Mouse (Mus musculus) T-helper 1 cell (primary cell): Measurements from ENCODE around the gene Rin1.
"Not testable (repeated sequence)": the region's sequence is repeated elsewhere in the genome, so short reads cannot be mapped to it uniquely, and the experiment has no call there.

ENCODE experiments used
- in situ Hi-C: fragments of 300-600 bp; cut with MboI, MseI; formaldehyde crosslinking; loops from one replicate; pipeline ENCODE4 v1.15.1; 2025; ENCODE audit warnings: high pct_unique_total_duplicates

Gene Rin1

GRCm38 (mm10) chr19:5068570-5069234, 18.4 kb downstream of the Rin1 start:
- in situ Hi-C loops = no loop called here

DNA sequence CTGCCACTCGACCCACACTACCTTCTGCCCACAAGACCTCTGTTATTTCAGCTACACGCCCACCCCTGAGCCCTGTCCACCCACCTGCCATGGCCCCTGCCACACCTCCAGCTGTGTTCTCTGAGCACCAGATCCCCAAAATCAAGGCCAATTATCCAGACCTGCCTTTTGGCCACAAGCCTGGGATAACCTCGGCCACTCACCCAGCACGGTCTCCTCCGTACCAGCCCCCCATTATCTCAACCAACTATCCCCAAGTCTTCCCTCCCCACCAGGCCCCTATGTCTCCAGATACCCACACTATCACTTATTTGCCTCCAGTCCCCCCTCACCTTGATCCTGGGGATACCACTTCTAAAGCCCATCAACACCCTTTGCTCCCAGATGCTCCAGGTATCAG, 19.2 kb downstream of the Rin1 start:
- in situ Hi-C loops = no loop called here

DNA sequence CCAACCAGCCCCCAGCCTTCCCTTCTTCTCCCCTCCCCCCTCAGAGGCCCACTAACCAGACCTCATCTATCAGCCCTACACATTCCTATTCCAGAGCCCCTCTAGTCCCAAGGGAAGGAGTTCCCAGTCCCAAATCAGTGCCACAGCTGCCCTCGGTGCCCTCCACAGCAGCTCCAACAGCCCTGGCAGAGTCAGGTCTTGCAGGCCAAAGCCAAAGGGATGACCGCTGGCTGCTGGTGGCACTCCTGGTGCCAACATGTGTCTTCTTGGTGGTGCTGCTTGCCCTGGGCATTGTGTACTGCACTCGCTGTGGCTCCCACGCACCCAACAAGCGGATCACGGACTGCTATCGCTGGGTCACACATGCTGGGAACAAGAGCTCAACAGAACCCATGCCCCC, 19.7 kb downstream of the Rin1 start:
- in situ Hi-C loops = no loop called here

DNA sequence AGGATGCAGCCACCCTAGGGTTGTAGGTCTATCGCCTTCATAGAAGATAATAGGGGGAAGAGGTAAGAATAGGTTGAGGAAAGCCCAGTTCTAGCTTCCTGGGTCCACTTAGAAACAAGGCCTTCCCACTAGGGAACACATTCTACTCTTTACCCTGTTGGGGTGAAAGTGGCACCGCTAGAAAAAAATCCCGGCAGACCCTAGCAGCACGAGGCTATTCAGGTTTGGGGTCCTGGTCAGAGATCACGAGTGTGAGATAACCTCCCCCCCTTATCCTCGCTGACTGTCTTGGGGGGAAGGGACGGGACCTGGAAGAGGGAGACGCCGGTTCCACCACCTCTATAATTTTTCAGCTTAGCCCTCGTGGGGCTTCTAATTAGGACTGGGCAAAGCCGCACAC, 20.8 kb downstream of the Rin1 start:
- in situ Hi-C loops = no loop called here

GRCm38 (mm10) chr19:5071545-5072369, 21.5 kb downstream of the Rin1 start:
- in situ Hi-C loops = no loop called here

- in situ Hi-C loops = no loop called here
Measured at GRCm38 (mm10) chr19:5072389-5073019, 22.2 kb downstream of the Rin1 start.

- in situ Hi-C loops = no loop called here
Measured at GRCm38 (mm10) chr19:5073028-5073427, 22.7 kb downstream of the Rin1 start.

GRCm38 (mm10) chr19:5073518-5073917, 23.2 kb downstream of the Rin1 start:
- in situ Hi-C loops = no loop called here

DNA sequence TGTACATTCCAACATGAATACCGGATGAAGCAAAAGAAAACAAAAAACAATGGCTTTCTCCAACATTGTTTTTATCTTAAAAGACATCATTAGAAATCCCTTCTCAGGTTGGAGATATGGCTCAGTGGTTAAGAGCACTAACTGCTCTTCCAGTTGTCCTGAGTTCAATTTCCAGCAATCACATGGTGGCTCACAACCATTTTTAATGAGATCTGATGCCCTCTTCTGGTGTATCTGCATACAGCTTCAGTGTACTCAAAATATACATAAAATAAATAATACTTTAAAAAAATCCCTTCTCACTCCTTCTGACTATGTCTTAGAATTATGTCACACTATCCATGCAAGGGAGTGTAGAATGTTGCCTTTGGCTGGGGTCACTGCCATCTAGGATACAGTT, 29.0 kb downstream of the Rin1 start:
- in situ Hi-C loops = no loop called here

DNA sequence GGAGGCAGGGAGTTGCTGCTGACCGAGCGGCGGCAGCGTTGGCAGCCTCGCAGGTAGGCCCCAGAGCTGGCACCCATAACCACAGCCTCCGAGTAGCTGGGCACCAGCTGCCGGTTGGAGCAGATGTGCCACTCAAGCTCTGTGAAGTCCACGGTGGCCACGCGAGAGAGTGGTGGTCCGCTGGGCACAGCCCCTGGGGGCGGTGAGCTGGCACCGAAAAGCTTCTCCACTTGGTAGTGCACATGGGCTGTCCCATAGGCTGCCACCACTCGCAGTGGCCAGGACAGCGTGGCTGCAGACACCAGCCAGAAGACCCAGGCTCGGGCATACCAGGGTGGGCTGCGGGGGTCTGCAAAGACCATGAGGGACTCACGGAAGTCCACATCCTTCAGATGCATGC, 31.7 kb downstream of the Rin1 start:
- in situ Hi-C loops = no loop called here

- in situ Hi-C loops = no loop called here
Measured at GRCm38 (mm10) chr19:5082596-5082995, 32.3 kb downstream of the Rin1 start.

- in situ Hi-C loops = no loop called here
Measured at GRCm38 (mm10) chr19:5083961-5084833, 33.9 kb downstream of the Rin1 start.

- in situ Hi-C loops = no loop called here
Measured at GRCm38 (mm10) chr19:5084834-5085144, 34.5 kb downstream of the Rin1 start.

DNA sequence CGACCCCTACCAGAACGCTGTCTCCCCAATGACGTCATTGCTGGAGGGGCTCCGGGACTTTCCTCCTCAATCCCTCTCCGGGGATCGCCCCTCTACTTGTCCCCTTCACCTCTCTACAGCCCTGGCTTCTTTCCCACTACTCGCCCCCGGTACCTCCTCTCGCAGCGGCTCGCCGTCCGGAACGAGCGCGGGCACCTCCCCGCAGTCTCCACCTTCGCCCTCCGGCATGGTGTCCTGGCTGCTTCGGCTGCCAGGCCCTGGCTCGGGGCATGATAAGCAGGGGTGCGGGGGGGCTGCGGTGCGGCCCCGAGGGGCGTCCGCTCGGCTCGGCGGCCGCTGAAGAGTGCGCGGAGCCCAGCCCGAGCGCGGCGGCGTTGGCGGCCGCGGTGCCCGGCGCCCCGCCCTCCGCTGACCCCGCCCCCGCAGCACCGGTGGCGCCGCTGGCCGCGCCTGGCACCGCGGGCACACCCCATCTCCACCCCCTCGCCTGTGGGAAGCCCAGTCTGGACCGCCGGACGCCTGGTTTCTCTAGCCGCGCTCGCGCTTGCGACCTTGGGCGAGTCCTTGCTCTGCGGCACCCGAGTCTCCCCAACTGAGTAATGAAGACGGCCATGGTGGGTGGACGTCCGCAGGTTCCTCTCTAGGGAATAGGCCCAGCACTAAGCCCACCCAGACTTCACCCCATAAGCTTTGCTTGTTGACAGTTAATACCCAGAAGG, 35.0 kb downstream of the Rin1 start, which contains the start of gene Tmem151a:
TSS of gene Tmem151a (minus strand) at position 387 of the 719 bp plus-strand sequence.
- in situ Hi-C loops = no loop called here

DNA sequence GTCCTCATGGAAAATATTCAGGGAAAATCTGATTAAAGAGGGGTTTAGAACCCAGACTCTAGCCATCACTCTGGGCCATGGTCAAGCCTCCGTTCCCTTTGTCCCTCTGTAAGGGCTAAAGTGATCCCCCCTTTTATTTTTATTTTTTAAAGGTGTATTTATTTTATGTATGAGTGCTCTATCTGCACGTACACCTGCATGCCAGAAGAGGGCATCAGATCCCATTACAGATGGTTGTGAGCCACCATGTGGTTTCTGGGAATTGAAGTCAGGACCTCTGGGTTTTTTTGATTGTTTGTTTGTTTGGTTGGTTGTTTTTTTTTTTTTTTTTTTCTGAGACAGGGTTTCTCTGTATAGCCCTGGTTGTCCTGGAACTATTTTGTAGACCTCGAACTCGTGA, 36.3 kb downstream of the Rin1 start:
- in situ Hi-C loops = not testable (repeated sequence)

DNA sequence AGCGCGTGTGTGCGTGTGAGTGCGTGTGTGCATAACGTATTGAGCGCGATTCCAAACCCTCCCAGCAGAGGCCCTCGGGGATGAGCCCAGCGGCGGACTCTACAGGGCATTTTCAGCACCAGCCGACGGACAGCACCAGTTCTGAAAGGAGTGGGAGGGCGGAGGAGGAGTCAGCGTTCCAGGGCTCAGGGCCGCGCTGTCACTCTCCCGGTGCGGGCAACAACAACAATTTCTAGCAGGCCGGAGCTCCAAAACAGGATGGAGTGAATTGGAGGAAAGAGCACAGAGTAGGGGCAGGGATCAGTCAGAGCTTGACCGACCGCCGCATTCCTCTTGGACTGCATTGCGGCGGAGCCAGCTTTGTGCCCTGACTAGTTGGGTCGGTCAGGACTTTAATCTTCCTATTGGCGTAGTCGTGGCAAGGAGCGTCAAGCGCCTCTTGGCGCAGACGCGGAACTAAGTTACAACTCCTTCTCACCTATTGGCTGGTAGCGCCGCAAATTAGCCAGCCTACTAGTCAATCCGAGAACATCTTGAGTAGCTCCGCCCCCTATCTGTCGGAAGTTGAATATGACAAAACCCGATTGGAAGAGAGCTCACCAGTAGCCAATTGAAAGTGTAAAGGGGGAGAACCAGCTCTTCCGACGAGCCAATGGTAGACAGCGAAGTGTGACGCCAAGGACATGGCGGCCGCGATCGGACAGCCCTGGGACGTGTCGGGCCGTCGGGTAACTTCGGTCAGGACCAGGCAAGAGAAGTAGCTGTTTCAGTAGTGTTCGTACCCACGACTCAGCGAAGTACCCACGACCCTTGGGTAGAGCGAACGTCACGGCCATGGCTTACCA, 37.8 kb downstream of the Rin1 start, which contains the start of gene Yif1a:
TSS of gene Yif1a (plus strand) at position 655 of the 845 bp plus-strand sequence.
- in situ Hi-C loops = no loop called here

GRCm38 (mm10) chr19:5089324-5089723, 39.0 kb downstream of the Rin1 start:
- in situ Hi-C loops = no loop called here

GRCm38 (mm10) chr19:5092083-5092482, 41.8 kb downstream of the Rin1 start:
- in situ Hi-C loops = no loop called here

DNA sequence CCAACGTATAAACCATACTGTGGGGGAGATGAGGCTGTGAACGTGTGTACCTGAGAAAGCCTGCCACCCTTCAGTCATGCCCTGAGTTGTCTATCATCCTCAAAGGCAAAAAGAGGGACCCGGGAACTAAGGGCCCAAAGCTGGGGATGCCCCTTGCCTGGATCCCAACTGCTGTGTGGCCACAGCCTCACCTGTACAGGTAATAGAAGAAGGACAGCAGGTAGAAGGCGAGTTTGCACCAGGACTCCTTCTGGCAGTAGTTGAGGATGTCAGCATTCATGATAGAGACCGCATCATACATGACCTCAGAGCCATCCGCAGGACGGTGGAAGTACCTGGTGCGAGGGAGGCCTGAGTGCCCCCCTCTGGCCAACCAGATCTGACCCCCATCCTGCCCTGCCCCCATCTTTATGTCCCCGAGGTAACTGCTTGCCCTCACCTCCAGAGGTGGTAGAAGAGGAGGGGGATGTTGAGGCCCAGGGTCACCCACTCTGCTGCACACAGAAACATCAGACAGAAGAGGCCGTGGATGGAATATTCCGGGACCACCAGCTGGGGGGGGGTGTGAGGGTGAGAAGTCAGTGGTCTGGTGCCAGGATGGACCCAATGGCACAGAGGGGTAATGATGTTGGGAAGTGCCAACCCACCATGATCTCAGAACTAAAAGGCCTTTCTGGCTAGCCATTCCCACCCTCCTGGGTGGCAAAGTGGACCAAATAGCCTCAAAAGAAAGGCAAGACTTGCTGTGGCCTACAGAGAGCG, 43.4 kb downstream of the Rin1 start:
- in situ Hi-C loops = no loop called here
